Mouse (Mus musculus) heart, adult 8-10 months (tissue): ENCODE measurements around the gene Syt1. TPM values are rescaled to one million over a fixed set of nuclear protein-coding genes. Genes with fewer than 3 reads are reported as not detected.

Experiments
- DNase-seq: peaks from one replicate; pipeline ENCODE4 v3.0.0; 2022; ENCODE audit warnings: low spot score
- total RNA-seq, 4 experiments: library from RNA; stranded (reverse); gene quantifications; 2 replicates each; pipeline ENCODE4 v1.2.4; 2022

Syt1 gene
- total RNA-seq, 4 experiments from 2014 or later, result 0.11 to 0.38 (median 0.31) TPM

DNA sequence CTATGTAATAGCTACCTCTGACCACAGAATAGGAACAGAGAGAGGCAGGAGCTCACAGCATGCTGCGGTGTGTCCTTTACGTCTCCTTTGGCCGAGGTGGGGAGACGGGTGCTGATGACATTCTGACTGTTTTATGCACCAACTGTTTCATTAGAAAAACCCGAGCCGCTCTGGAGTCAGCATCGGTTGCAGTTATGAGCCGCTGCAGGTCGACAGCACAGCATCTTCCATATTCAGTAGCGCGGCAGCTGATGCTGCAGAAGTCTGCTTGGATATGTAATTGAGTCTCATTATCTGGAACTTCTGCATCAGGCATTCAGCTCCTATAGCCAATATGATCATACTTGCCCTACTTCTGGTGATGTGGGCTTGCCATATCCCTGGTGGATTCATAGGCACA is 485.3 kb downstream of the Syt1 start:
- DNase-seq, result no peak

DNA sequence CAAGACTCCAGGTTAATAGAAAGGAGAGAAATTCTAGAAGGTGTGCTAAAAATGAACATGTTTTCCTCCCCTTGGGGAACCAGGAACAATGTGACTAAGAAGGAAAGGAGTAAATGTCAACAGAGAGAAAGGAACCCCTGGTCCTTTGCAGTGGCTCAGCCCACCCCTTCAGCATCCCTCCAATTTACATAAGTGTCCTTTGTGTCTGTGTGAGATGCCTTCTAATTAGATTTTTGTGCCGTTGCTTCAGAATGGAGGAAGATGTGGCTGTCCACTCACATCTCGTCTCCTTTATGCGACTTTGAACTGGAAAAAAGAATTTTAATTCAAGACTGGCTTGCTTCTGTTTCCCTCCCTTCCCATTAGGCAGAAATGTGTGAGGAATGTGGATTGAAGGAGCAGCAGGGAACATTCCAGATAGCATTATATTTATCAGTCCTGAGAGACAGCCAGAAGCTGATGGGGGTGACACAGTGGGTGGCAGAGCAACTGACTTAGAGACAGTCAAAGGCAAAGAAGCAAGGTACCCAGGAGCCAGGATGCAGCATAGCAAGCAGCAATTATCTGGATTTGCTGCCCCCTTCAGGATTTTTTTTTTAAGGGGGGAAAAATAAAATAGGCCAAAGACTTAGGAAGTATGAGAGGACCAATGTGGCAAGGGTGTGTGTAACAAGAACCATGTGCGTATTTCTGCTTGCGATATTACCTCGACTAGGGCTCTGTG is 486.3 kb downstream of the Syt1 start:
- peak; percentile 21 for DNase-seq

DNA sequence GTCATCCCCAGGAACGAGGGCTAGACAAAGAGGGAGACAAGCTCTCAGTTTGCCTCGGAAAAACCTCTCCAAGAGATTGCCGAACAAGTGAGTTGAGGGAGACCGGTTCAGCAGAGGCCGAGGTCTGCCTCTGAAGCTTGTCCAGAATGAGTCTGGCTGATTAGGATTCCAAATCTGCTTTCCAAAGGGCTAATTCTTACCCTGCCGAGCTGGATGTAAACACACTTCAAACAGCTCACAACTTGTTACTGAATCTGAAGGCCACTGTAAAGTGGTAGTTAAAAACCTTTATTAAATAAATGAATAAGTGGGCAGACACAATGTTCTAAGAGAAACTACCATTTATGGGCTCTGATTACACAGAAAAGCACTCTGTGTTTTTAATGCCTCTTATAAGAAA is 491.6 kb downstream of the Syt1 start:
- DNase-seq, result no peak

DNA sequence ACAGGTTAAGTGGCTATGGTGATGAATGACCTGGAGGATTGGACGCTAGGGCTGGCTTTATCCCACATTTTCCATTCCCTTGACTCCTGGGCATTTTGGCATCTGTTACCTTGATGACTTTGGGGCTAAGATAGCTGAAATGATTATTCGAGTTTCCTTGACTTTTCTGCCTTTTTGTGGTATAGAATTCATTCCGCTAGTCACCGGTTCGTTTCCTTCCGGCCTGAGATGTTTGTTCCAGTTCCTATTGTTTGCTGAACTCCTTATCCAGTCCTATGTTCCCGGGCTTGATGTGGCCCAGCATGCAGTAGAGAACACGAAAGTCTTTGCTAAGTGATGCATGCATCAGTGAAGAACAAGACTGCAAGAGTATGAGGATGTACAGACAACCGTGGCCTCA is 493.7 kb downstream of the Syt1 start:
- no peak for DNase-seq

DNA sequence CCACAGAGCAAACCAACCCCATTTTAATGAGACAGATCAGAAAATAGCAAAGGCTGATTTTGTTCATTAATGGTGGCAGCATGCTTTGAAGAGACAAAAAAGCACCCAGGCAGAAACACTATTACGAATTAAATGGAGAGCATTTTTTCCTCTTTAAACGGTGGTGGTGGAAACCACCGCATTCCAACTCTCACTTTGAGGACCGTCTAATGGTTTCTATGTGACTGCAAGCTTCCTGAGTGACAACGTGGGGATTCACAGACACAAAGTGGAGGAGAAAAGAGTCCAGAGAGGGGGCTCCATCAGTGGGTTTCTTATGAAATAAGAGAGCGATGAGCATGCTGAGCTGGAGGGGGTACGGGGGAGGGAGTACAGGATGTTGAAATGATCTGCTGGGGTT is 496.1 kb downstream of the Syt1 start:
- DNase-seq, result no peak

DNA sequence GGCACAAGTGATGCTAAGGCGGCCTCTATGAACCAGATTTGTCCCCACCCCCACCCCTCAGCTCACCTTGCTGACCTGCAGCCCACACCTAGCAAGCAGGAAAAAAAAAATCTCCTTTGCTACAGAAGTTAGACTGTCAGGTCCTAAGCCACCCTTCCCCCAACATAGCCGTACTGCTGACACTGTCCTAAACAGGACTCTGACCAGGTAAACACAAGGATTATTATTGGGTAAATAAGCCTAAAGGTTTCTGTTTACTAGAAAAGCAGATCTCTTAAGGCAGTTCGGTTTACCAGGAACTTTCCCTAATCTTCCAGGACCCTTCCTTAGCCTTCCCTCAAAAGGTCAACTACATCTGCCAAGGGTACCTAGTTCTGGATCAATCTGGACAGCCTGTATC is 501.2 kb downstream of the Syt1 start:
- no peak for DNase-seq

DNA sequence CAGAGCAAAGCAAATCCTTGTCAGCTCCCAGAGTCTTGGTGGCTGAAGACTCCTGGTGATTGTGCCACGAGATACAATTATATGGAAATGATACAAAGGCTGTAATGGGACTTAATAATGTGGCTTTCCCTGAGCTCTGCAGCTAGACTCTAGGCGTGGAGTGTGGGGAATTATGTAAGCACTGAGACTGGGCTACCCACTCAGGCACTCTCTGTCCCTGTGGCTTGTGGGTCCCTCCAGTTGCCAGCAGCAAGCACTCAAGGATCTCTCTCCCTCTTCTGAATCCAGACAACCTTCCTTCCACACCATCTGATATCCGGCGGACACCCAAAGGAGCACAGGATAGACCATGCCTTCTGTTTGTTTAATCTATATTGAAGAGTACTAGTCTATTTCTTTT is 503.9 kb downstream of the Syt1 start:
- DNase-seq, result no peak

DNA sequence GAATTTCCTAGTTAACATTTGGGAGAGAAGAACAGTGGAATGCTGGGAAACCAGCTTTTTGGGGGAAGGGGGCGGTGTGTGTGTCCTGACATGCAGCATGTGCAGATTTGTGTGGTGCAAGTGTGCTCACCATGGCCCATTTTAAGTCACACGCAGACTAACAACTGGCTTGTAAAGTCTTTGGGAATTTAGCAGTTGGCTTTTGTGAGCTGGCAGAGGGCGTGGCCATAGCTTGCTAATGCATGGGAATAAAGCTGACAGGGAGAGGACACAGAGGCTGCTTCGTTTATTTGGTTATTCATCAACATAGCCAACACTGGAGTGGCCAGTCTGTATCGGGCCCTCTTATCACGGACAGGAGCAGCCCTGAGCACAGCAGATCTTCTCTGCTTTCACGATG is 505.9 kb downstream of the Syt1 start:
- DNase-seq, result no peak

DNA sequence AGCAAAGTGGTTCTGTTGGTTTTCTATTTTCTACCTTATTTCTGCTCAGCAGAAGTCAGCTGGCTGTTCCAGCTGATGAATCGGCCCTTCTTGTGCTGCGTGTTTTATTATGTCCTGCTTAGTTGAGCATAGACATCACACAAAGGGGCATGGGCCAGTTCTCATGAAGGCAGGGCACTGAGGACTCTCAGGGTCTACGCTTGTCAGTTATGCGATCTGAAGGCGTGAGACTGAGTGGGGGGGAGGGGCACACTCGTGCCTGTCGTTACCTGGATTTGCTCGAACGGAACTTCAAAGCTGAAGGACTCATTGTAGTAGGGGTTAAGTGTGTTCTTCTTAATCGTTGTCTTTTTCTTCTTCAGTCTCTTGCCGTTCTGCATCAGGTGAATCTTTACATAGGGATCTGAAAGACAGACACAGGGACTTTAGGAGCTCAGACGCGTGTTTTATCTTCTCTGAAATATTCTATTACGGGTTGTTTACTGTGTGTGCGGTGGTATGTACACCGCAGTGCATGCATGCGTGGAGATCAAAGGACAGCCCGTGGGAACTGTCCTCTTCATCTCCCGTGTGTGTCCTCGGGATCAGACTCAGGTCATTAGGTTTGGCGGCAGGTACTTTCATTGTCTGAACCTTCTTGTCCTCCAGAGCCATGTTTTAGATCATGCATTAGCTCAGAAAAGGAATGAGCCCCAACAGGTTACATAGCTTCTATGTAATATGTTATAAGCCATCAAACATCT is 506.5 kb downstream of the Syt1 start:
- DNase-seq, result no peak

DNA sequence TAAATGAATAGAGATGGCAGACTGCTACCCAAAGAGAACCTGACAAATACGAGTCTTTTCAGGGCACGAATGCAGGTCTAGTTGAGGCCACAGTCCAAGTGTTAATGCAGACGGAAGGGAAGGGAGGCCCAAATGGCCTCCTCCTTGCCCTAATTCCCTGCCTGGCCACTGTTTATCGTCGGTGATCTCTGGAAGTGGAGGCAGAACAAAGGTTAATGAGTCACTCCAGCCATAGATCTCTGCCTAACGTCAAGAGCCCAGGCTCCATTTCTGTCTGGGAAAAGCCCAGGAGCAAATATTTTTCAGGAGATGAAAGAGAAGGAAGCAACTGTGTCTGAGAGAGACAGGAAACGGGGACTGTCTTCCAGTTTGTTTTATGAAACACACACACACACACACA is 520.6 kb downstream of the Syt1 start:
- no peak for DNase-seq

DNA sequence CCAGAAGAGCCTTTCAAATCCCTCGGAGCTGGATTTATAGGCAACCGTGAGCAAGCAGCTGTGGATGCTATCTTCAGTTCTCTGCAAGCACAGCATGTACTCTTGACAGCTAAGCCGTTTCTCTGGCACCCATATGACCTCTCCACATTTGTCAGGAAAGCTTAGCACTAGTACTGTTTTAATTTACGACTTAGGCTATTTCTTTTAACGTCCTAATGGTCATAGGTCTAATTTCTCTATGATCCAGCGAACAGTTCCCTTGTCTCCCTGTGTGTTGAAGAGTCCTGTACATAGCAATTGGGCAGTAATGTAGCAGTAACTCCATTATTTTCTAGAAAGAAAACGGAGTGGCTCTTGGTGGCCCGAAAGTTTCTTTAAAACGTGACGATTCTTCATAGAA is 526.8 kb downstream of the Syt1 start:
- DNase-seq, result no peak

DNA sequence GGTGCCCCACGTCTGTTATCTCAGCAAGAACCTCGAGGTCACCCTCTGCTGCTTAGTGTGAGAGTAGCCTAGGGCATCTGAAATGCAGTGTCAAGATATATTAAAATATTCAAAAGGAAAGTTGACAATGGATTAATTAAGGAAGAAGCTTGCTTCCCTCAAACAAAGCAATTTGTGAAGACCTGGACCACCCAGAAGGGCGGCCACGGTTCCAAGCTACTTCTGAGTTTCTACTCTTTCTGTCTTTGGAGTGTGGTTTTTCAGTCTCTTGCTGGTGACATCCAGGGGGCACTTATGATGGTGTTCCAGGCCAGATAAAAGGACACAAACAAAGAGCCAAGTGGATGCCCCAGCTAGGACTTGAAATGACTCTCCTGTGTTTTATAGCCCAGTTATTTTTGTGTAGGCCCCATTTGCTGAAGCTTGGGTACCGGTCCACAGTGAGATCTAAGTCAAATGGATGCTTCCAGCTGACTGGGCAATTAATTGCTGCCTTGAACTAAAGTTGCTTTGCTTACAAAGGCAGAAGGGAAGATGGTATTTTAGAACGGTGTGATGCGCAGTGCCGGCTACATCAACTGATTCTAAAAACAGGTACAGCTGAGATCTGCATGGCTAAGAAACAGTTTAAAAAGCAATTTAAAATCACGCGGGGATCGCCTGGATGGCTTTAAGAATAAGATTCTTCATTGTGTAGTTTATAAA is 530.5 kb downstream of the Syt1 start:
- no peak for DNase-seq

DNA sequence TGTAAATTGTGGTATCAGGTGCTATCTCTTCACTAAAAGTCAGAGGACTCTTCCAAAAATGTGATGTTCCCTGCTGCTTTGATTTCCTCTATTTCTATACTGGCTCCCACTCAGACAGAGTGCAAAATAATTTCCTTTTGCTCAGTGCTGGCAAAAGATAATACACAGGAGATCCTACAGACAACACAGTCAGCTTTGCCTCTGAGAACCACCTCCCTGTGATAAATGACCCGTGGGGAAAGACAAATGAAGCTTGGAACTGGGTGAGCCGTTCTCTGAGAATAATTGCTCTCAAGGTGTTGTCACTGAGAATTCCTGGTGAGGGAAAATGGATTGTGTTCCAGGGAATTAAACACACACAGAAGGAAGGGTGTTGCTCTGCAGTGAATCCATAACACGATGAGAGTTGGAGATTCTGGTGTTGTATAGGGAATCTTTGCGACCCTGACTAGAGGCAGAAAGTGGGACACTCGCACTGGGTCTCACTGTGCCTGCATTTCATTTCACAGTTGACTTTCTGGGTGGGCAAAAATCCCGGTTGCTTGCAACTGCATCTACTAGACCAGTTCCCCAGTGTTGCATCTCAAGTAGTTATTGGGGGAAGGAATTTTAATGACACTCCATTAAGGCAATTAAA is 540.3 kb downstream of the Syt1 start:
- no peak for DNase-seq

DNA sequence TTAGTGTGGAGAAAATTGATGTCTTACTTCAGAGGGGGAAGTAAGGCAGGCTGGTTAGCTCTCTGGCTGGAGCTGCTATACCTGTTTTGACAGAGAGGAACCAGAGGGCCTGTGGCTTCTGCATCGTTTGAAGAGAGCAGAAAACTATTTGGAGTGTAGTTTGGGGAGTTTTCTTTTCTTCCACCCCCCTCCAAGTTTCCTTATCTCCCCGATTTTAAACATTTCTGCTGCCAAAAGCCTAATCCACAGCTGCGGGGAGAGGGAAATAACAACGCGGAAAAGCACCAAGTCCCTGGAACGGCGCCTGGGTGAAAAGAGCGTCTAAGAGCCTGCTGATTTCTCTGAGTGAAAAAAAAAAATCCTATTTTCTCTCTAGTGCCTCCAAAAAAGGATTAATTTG is 544.2 kb downstream of the Syt1 start:
- peak; percentile 31 for DNase-seq

DNA sequence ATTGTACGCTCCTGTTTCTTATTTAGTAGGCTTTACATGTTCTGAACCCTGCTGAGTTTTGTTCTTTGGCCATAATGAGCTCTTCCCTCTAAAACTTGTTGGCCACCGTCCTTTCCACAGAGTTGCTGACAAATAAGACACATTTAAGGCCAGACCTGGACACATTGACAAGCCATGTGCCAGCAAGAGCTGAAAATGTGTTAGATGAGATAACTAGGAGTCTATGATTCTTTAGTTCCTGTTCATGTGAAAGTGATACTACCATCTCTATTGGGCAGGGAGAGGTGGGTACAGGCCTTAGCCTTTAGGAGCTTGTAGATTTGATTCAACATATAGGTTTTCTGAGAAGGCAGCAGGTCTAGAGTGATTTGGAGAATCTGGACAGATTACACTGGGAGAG is 548.9 kb downstream of the Syt1 start:
- DNase-seq, result no peak

DNA sequence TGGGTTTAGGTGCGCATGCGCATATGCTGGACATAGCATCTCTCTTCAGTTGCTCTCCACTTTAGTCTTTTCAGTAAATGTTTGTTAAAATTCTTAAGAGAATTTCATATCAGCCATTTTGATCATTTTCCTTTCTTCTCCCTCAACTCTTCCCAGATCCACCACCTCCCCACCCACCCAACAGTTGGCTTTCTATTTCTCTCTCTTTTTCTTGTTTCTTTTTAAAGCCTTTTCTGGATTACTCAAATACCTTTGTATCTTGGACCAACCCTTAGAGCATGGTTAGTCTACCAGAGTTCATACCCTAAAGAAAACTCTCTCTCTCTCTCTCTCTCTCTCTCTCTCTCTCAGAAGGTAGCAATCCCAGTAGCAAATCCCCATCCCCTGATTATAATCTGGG is 553.7 kb downstream of the Syt1 start:
- no peak for DNase-seq

DNA sequence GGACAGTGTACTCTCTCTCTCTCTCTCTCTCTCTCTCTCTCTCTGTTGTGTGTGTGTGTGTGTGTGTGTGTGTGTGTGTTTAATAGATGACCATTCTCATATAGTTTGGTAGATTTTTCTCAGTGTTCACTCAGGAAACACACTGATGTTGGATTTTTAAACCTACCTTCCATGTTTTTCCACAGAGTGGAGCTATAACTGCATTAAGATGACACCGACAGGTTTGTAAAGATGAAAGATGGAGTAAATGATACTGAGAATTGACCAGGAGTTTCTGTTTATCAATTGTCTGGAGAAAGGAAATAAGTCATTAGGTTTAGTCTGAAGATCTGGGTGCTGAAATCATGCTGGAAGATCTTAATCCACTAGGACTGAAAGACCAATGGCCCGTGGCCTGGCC is 554.9 kb downstream of the Syt1 start:
- no peak for DNase-seq

DNA sequence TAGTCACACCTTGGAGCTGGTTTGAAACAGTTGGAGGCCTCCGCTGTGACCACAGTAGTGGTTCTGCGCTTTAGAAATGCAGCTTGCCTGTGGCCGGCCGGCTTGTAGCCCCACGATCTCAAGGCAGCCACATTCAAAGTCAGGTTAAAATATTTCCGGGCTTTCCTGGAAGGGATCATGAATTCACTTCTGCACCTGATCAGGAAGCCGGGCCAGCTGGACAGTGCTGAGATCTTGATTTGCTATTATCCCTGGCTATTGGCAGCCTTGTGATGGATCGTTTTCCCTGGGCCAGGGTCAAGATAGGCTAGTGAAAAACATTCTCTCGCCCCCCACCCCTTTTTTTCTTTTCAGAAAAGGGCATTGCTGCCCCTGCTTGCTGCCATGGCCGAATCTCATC is 555.6 kb downstream of the Syt1 start:
- no peak for DNase-seq

DNA sequence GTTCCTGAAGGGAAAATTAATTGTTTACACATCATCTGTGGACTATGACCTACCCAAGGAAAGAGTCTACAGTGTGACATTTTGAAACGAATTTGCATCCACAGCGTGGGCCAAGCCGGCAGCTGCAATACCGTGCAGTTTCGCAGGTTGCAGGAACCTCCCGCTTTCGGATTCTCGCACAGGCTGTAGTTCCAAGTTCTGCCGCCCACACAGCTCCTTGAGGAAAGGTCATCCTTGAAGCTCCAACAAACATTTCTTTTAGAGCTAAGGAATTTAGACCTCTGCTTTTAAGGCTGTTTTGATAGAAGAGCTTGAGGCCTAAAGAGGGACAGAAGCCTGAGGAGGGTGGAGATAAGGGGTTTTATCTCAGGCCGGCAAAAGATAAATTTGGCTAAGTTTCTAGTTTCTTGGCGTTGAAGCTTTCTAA is 556.1 kb downstream of the Syt1 start:
- DNase-seq, result no peak

DNA sequence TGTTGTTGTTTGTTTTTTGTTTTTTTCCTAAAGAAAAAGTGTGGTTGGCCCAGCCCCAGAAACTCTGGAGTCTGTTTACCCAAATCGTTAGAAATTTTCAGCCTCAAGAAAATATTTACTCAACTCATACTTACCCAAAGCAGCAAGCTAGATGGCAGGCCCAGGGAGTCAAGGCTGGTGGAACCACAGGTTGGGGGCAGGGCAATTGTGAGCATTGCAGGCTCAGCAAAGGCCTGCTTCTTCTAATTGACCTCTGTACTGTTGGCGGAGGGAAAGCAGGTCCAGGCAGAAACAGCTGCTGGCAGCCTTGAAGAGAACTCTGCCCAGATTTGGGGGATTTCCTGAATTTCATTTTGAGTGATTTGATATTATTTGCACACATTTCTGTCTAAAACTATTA is 557.2 kb downstream of the Syt1 start:
- peak; percentile 13 for DNase-seq

DNA sequence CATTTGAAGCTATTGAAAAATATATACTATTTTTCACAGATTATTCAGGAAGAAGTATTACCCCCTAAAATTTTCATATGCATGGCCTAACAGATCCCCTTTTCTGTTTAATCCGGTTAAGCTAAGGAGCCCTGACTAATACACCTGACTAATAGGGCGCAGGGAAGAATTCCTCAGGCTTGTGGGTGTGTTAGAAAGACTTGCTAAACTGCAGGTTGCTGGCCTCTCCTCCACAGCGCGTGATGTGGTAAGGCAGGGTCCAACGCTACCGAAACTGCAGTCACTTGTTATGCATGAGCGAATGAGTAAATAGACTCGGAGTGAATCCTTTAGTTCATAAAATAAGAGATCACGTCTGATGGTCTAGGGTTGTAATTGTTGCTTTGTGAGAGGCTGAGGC is 558.4 kb downstream of the Syt1 start:
- DNase-seq, result no peak

DNA sequence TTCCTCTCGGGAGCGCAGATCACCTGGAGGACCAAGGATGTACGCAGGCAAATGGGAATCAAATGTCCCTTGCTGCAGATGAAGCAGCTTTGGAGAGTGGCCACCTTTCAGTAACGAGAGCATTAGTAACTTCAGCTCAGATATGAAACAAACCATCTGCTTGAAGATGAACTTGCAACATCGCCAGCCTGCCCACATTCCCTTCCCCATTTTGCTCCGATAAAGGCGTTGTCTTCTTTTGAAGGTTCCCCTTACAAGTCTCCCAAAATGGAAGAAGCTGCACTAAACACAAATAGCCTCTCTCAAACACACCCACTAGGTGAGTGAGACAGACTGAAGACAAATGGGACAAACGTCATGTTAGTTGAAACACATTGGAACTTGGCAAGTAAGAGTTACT is 559.3 kb downstream of the Syt1 start:
- DNase-seq, result no peak
